In the genomic region with DNA sequence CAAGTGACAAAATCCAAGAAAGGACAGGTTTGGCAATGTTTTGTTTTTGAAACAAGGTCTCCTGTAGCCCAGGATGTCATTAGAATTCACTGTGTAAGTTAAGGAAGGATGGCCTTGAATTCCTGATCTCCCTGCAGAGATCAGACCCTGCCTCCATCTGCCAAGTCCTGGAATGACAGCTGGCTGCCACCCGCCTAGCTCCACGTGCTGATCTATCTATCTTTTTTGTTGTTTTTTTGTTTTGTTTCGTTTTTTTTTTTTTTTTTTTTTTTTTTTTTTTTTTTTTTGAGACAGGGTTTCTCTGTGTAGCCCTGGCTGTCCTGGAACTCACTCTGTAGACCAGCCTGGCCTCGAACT, we compare ENCODE assay signal across 1 mouse cellular context.
TF ChIP-seq lines count a peak whose summit lies in the region.

No protein-coding gene starts in this region.

TF ChIP-seq in MEL, 35 proteins besides CTCF, POLR2A, EP300 and RAD21:
- peak; percentile 11; the same call in 1 of the 2 replicates for TF ChIP-seq SIN3A (IDR thresholded peaks at IDR 0.05; ENCODE audit: low read length)
- TF ChIP-seq ZNF384 (IDR thresholded peaks at IDR 0.05; ENCODE audit: low read depth, low read length), result peak; percentile 60
- peak; percentile 94 for TF ChIP-seq MXI1 (IDR thresholded peaks at IDR 0.05; ENCODE audit: low read depth, low read length)
- TF ChIP-seq GATA1 (IDR thresholded peaks at IDR 0.05; ENCODE audit: low read depth, low read length), result 0 out of 2 replicates have a peak, but pooled peaks have one; percentile 3
